Mouse (Mus musculus) lung, postnatal 14 days (tissue): ENCODE measurements around the gene Lrrk1.
A peak's percentile ranks its signal among the peaks of the same experiment; 100 is the strongest.

Source experiments
- DNase-seq: peaks from one replicate; pipeline ENCODE4 v3.0.0; 2021

Lrrk1 gene

DNA sequence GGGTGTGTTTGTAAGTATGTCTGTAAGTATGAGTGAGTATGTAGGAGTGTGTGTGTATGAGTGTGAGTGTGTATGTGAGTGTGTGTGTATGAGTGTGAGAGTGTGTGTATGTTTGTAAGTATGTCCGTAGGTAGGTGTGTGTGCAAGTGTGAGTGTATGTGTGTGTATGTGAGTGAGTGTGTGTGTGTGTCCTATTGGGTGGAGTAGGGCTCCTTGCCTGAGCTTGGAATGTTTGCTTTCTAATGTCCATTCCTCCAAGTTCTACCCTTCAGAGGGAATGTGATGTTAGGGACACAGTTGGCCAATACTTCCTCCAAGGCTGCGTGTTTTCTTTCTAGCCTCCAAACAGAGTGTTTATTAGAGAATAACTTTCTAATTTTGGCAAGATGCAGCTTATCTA, 51.2 kb downstream of the Lrrk1 start:
- no peak for DNase-seq

- DNase-seq: no peak
These were observed 54.1 kb downstream of the Lrrk1 start for GRCm38 (mm10) chr7:66333906-66334500.

GRCm38 (mm10) chr7:66332340-66332739, 55.8 kb downstream of the Lrrk1 start:
- DNase-seq: no peak

GRCm38 (mm10) chr7:66330610-66331009, 57.5 kb downstream of the Lrrk1 start:
- DNase-seq: no peak

DNA sequence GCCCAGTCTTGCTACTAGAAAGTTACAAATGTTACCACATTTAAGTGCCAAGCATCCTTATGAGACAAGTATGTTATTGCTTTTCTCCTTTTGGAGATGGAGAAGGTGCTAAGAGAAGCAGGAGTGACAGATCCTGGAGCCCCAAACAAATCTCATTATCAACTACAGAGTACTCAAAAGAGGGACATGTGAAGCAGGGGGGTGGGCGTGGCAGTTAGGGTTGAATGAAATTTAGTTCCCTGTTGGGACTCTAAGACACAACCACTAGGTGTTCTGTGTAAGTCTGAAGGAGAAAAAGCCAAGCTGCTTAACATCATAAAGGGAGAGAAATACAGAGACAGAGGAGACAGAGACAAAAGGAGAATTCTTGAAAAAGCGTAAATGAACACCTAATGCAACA, 60.6 kb downstream of the Lrrk1 start:
- no peak for DNase-seq

DNA sequence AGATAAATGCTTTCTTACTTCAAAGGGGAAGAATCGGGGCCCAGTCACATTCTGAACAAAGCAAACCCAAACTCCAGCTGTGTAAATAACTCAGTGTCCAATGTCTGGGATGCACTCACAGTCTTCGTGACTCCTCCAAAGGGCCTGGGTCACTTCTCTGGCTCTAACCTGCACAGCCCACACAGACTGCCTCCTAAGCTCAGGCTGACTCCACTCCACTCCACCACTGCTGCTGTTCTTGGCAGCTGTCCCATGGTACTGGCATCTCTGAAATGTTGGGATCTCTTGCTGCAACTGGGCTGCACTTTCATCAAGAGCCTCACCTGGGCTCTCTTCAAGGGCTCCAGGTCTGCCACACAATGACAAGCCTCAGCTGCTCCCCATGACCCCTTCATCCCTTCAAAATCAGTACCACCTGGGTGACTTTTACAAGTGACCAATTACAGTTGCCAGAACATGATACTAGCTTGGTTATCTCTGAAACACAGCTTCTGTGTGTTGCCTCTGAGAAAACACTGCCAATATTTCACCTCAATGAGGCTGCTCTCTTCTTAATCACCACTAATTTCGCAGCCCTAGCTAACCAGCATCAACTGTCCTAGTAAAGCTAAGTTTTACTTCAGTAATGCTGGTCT, 62.6 kb downstream of the Lrrk1 start:
- peak; percentile 63 for DNase-seq

DNA sequence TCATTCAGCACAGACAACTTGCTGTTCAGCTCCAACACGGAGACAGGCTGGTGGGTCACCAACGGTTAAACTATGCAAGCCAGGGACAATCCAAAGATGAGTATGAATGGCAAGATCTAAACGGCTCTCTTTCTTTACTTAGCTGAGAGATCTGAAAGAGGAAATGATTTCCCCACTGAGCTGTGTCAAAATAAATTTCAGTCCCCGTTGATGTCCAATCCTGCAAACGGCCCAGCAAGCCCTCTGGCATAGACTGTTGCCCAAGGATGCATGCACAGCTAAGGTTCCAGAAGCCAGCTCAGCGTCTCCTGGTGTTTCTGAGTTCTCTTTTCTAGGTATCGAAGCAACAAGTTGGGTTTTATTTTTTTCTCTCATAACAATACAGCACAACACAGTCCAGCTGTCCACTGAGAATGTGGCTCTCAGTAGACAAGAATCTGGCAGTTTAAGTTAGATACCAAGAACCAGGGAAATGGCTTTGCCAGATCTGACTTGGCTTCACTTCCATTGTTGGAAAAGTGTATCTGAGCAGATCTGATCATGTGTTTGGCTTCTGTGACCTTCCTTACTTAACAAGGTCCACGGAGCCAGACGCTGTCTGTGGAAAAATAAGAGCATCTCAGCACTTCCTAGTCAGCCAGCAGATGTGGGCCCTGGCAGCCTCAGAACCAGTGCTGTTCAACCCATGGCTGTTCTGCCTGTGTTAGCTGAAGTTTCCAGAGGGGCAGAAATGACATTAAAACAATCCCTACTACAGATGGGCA, 64.7 kb downstream of the Lrrk1 start:
- DNase-seq: no peak

GRCm38 (mm10) chr7:66320996-66321395, 67.2 kb downstream of the Lrrk1 start:
- DNase-seq: peak; percentile 35

DNA sequence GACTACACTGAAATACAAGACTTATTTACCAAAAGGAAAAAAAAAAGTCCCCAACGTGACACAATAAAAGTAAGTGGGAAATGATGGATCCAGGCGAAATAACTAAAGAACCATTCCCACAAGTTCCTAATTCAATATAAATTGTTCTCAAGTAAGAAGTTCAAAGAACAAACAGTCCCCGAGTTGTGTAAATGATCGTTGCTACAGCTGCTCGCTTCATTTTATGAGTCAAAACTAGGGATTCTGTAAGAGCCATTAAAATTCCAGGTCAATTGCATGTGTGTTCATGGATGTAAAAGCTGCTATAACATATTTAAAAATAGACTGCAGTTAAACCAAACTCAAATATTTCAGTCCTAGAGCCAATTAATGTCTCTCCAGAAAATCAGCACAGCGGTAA, 70.0 kb downstream of the Lrrk1 start:
- DNase-seq: no peak

DNA sequence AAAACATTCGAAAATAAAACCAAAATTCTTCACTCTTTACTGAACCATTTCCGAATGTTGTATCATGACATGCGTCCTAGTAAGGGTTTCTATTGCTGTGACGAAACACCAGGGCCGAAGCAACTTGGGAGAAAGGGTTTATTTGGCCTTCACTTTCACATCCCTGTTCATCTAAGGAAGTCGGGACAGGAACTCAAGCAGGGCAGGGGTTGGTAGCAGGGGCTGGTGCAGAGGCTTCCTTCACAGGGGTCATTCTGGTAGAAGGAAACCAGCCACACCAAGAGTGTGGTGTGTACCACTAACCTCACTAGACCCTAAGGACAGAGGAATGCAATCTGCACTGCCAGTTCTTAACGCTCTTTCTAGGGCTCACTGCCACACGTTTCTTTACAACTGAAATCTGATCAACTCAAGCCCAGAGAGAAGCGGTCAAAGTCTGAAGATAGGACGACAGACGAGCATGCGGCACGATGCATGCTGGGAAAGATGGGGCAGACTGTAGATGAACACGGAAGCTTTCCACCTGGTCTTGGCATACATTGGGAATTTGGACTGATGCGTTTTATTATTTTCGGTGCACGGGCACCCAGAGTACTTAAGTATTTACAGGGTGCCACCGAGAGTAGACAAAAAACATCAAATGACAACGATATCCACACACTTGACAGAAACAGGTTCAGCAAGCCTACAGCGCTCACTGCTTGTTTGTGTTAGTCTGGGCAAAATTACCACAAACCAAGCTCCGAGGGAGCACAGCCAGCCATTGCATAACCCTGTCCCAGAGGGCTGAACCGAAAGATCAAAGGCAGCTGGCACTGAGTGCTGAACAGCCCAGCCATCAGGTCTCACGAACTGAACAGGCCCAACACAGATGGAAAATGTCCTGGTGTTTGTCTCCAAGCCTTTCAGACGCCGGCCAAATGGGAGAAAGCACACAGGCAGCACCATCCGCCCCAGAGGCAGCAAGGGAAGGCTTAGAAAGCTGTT, 77.2 kb downstream of the Lrrk1 start:
- peak; percentile 83 for DNase-seq

GRCm38 (mm10) chr7:66309950-66310669, 78.0 kb downstream of the Lrrk1 start:
- DNase-seq: peak; percentile 73

- peak; percentile 72 for DNase-seq
These were observed 78.8 kb downstream of the Lrrk1 start for GRCm38 (mm10) chr7:66309240-66309949.

DNA sequence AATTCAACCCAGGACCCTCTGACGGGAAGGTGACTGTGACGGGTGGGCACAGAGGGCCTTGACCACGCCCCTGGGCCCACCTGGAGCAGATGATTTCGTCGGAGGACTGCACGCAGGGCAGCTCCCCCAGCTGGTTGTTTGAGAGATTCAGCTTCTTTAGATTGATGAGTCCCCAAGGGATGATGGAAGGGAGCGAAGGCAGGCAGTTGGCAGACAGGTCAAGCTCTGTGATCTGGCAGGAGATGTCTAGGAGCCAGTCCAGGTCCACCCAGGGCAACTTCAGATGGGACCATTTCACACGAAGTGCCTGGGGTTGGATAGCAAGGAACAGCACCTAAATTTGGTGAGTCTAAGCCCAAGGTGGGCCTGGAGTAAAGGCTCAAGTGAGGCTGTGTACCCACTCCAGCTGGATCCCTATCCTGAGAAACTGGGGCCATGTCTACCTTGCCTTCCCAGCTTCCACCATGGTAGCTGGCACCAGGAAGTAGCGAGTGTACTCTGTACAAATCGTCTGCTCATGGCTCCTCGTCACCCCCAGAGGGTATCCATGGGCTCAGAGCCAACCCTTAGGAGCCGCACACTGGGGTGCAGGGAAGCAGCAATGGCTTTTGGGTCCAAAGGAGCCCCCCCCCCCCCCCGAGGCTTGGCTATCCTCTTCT, 79.4 kb downstream of the Lrrk1 start:
- DNase-seq: no peak

GRCm38 (mm10) chr7:66307791-66308190, 80.4 kb downstream of the Lrrk1 start:
- no peak for DNase-seq

- DNase-seq: no peak
These were observed 82.4 kb downstream of the Lrrk1 start for GRCm38 (mm10) chr7:66305714-66306198.

DNA sequence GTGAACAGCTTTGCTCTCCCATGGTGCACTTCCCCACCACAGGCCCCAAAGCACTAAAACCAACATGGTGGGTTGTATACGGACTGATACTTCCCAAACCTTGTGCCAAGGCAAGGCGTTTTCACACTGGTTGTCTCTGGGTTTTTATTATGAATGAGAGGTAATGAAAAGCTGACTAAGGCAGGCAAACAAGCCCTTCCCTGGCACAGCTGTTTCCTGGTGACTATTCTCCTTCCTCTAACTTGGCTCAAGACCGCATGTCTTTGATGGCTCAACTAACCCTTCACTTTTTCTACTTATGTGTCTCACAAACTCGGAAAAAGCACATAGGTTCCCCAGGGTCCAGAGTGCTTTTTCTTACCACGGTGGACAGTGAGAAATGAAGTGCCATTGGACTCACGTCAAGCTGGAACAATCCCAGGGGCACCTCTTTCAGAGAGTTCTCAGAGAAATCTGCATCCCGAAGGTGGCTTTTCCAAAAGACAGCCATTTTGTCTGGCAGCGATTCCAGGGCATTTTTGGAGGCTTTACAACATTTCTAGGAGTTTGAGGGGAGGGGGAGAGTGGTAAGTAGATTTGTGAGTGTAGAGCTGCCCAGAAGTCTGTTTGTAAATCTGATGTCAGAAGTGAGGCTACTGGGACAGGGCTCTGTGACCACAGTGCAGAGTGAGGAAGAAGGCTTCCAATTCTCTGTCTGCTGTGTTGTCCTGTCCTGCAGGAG, 83.0 kb downstream of the Lrrk1 start:
- DNase-seq: peak; percentile 55

GRCm38 (mm10) chr7:66303922-66304660, 84.1 kb downstream of the Lrrk1 start:
- peak; percentile 22 for DNase-seq

GRCm38 (mm10) chr7:66301486-66301885, 86.7 kb downstream of the Lrrk1 start:
- no peak for DNase-seq

- DNase-seq: peak; percentile 88
These were observed 87.5 kb downstream of the Lrrk1 start for GRCm38 (mm10) chr7:66300680-66301079.
